Comparison of ENCODE assay signal across 20 mouse cellular contexts in genomic region chr9:49998101-49998500, GRCm38 (mm10).
"Had no signal": no experiment of that assay in that cellular context is flagged by ENCODE, and none has a peak within 500 bp of the region (broad histone marks: within the 10 kb centered on the region; RNA-seq: fewer than 3 reads in every experiment).

No protein-coding gene starts in this region.

- H3K4me2 ChIP-seq: limb, embryonic 13.5 days; liver, embryonic 12.5 days; liver, embryonic 15.5 days; lung, embryonic 15.5 days; midbrain, embryonic 11.5 days had no signal

- DNase-seq: kidney, adult 2 months; kidney, postnatal 25 days; layer of hippocampus, adult 9-11 months; liver; lung, adult 18-20 months; lung, postnatal 10 days; lung, postnatal 36 days; right cerebral cortex, postnatal 25 days; thymus, adult 18-20 months; thymus, postnatal 14 days; thymus, postnatal 4 days had no signal

- H3K9ac ChIP-seq: limb, embryonic 13.5 days; liver, embryonic 12.5 days; liver, embryonic 15.5 days; lung, embryonic 15.5 days had no signal

- H3K9me3 ChIP-seq: liver, embryonic 12.5 days; liver, embryonic 15.5 days had no signal

- H3K27ac ChIP-seq: kidney, postnatal 0 days; layer of hippocampus, adult 2 months; limb, embryonic 10.5 days; limb, embryonic 13.5 days; liver, embryonic 12.5 days; liver, embryonic 15.5 days; lung, embryonic 15.5 days had no signal

- H3K4me3 ChIP-seq: layer of hippocampus, adult 2 months; limb, embryonic 10.5 days; limb, embryonic 13.5 days; liver, embryonic 12.5 days; liver, embryonic 15.5 days; lung, embryonic 15.5 days; megakaryocyte, embryonic 14.5 days had no signal

- H3K4me1 ChIP-seq: limb, embryonic 10.5 days; liver, embryonic 12.5 days; liver, embryonic 15.5 days; megakaryocyte, embryonic 14.5 days had no signal

- H3K36me3 ChIP-seq: limb, embryonic 10.5 days; limb, embryonic 13.5 days; liver, embryonic 12.5 days; liver, embryonic 15.5 days; lung, embryonic 15.5 days had no signal

- ATAC-seq: liver, embryonic 12.5 days had no signal

- H3K27me3 ChIP-seq: limb, embryonic 13.5 days; liver, embryonic 12.5 days; liver, embryonic 15.5 days; lung, embryonic 15.5 days; megakaryocyte, embryonic 14.5 days had no signal
